Mouse (Mus musculus): ENCODE measurements around the gene Csad.

The Csad gene

GRCm38 (mm10) chr15:102135522-102136128 lies 68.9 kb downstream of the Csad start:
- in situ Hi-C loops (cut with MboI, MseI), result no loop called here

DNA sequence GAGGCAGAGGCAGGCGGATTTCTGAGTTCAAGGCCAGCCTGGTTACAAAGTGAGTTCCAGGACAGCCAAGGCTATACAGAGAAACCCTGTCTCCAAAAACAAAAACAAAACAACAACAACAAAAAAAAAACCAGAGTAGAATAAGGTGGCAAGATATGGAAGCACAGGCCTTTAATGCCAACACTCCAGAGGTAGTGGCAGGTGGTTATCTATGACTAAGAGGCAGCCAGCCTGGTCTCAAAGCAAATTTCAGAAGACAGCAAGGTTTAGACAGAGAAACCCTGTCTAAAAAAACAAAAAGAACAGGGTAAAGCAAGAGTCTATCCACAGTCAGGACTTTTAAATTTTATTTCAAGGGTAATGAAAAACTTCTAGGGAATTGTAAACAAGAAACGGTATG lies 69.8 kb downstream of the Csad start:
- in situ Hi-C loops (cut with MboI, MseI), result no loop called here

DNA sequence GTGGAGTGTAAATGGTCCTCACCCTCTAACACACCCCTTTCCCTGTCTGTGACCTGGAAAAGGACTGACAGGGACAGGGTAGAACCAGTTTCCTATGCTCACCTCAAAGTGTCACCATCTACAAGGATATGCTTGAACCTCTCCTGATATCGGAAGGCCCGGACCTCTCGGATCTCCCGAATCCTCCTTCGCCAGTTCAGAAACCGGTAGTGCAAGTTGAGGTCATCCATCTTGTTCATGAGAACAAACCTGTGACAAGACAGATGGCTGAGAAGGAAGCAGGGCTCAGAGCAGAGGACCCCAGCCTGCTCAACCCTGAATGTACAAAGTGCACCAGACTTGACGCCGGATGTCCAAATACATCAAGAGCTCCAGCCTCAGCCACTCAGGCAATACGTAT lies 71.2 kb downstream of the Csad start:
- in situ Hi-C loops (cut with MboI, MseI), result no loop called here

All from T-helper 1 cell (primary cell).